Mouse (Mus musculus) liver, embryonic 14.5 days (tissue): ENCODE measurements around the gene Ap3s2.

ENCODE experiments used
- CTCF ChIP-seq: IDR thresholded peaks from 2 replicates; pipeline ENCODE4 v1.5.1; 2016; ENCODE audit warnings: antibody characterized with exemption, low read depth, control low read depth
- EP300 ChIP-seq: IDR thresholded peaks from 2 replicates; pipeline ENCODE4 v1.6.1; 2016; ENCODE audit warnings: antibody characterized with exemption, low read depth

GRCm38 (mm10) chr7:79934862-79935510 lies 14.5 kb upstream of the Ap3s2 start, which contains the start of gene Arpin:
- TF ChIP-seq EP300: no peak
- no peak for TF ChIP-seq CTCF
